In genomic region chrX:152705397-152705796, GRCm38 (mm10) we compare ENCODE assay signal across 8 mouse cellular contexts.
DNase-seq lines count a peak whose midpoint lies in the region; ATAC-seq and TF ChIP-seq lines count a peak whose summit lies in the region.

No protein-coding gene starts in this region.

- peak; percentile 12 for DNase-seq in gastrocnemius, postnatal 10 days
- DNase-seq in gastrocnemius, postnatal 36 days: no peak
- no peak for DNase-seq in ES-E14 (ENCODE audit: low read depth, low spot score)
- DNase-seq in cerebellum, postnatal 14 days: peak; percentile 26 to 46
- DNase-seq in heart, postnatal 4 days: peak; percentile 49
- DNase-seq in layer of hippocampus, postnatal 36 days: peak; percentile 5 to 19
- no peak for DNase-seq in natural killer cell, adult 2 months (ENCODE audit: low spot score in 2 of 2)

- H3K4me3 ChIP-seq in ES-E14 (ENCODE audit: insufficient read depth in 1 of 2, low read depth in 1 of 2, low read length in 2 of 2, poor library complexity in 1 of 2, severe bottlenecking in 1 of 2): no peak overlapping the region

- H3K4me1 ChIP-seq in ES-E14 (ENCODE audit: control insufficient read depth in 2 of 2, insufficient read depth in 2 of 2, low read length in 2 of 2, poor library complexity in 1 of 2): no peaks in the 10 kb centered on the region

- no peaks in the 10 kb centered on the region for H3K9me3 ChIP-seq in ES-E14 (ENCODE audit: control insufficient read depth, insufficient read depth, low read depth, low read length)

- H3K36me3 ChIP-seq in ES-E14 (ENCODE audit: control insufficient read depth, insufficient read depth, low read length, poor library complexity, severe bottlenecking): no peaks in the 10 kb centered on the region

- no peak overlapping the region for H3K27ac ChIP-seq in ES-E14 (ENCODE audit: insufficient read depth, low read depth, low read length, poor library complexity, severe bottlenecking)

- in situ Hi-C loops in ES-E14 (cut with MboI; ENCODE audit: low sequenced_read_pairs in 2 of 2, unreplicated experiment in 2 of 2): loop anchor here in 1 of 2 experiments (10.0 kb wide), 1 partner anchor 109 kb away; no protein-coding TSS in a partner anchor

- no peak overlapping the region for H3K9ac ChIP-seq in ES-E14 (ENCODE audit: insufficient read depth, low read depth, low read length, poor library complexity, severe bottlenecking)

- intact Hi-C loops in gastrocnemius, postnatal 36 days (cut with DNase I): loop anchor here (5.0 to 10.0 kb wide), 2 partner anchors 109 to 1977 kb away; no protein-coding TSS in a partner anchor

- ATAC-seq in megakaryocyte-erythroid progenitor cell, adult 5-6 weeks (replicated peaks; ENCODE audit: low FRiP score, low TSS enrichment, poor library complexity, severe bottlenecking): peak; percentile 65; the same call in 1 of the 2 replicates

TF ChIP-seq in ES-E14, 5 proteins besides CTCF, POLR2A, EP300 and RAD21:
- TF ChIP-seq ZNF384 (IDR thresholded peaks at IDR 0.05; ENCODE audit: low read depth, low read length) (no peak), CHD2 (IDR thresholded peaks at IDR 0.05; ENCODE audit: low read depth, low read length) (no peak), ZC3H11A (IDR thresholded peaks at IDR 0.05; ENCODE audit: borderline replicate concordance, low read depth, low read length) (peak; percentile 38; the same call in 1 of the 2 replicates)

Comparison
In these comparisons a context has a peak if more than half of its experiments do, and no peak if none do; other contexts are left out.
1. DNase-seq: peak in gastrocnemius, postnatal 10 days (single experiment), cerebellum, postnatal 14 days (2 of 2), heart, postnatal 4 days (single experiment) and layer of hippocampus, postnatal 36 days (2 of 2); none in gastrocnemius, postnatal 36 days (0 of 2), ES-E14 (single experiment) and natural killer cell, adult 2 months (0 of 2).